Mouse (Mus musculus) right cerebral cortex, adult 18-20 months (tissue): ENCODE results near the gene Cdc73.
"Not testable (repeated sequence)": the region's sequence is repeated elsewhere in the genome, so short reads cannot be mapped to it uniquely, and the experiment has no call there.

Experiments used
- DNase-seq: peaks from one replicate; pipeline ENCODE4 v3.0.0; 2022; ENCODE audit warnings: mixed read lengths

The Cdc73 gene

DNA sequence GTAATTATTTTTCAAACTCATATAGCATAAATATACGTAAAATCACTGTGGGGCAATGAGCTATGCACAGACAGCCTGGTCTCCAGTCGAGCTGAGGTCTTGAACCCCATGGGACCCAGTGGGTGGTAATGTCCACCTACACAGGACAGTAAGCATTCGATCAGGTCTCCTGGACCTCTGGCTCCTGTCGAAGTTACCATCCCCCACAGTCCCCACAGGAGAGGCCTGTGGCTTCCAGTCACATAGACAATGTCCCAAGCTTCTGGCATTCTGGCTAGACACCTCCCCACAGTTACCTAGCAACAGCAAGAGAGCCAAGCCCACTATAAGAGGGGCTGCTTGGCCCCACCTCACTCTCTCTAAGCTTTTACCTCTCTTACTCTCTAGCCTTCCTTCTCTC, 37.9 kb downstream of the Cdc73 start:
- DNase-seq: not testable (repeated sequence)

- no peak for DNase-seq
These were observed 39.5 kb downstream of the Cdc73 start for GRCm38 (mm10) chr1:143663197-143663596.

DNA sequence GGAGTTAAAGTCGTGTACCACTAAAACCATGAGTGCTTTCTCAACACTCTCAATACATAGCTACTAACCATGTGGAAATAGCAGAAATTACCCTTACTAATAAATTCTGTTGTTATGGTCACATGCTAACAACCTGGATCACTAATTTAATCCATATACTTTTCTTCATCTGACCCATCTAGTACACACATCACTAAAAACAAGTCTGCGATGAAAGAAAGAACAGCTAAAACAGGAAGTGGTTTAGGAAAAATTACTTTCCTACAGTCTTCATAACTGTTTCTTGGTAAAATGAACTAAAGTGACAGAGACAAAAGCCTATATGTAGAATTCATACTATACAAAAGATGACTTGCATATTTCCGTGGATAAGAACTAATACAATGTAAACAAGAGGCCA, 49.0 kb downstream of the Cdc73 start:
- DNase-seq: no peak

DNA sequence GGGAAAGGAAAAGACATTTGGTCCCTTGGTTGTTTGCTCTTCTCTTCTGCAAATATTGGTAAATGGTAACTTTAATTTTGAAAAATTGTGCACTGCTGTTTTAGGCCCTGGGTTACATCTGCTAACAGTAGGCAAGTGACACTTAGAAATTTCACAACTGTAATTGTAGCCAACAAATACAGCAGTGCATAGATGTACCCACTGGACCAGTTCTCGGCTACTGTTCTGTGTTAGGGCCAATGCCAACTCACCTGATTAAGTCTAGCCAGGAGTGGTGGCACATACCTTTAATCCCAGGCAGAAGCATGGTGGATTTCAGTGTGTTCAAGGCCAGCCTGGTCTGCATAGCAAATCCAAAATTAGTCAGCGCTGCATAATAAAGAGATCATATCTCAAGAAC, 52.4 kb downstream of the Cdc73 start:
- DNase-seq: no peak

DNA sequence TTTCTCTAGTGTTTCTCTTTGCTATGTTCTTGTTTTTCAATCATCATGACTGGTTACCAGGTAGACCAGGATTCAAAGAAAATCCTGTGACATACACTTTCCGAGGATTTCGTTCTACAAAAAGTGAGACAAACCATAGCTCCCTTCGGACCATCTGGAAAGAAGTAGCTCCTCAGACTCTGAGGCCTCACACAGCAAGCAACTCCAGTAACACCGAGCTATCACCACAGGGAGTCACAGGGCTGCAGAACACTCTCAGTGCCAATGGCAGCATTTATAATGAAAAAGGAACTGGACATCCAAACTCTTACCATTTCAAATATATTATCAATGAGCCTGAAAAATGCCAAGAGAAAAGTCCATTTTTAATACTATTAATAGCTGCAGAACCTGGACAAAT, 56.5 kb downstream of the Cdc73 start:
- no peak for DNase-seq

DNA sequence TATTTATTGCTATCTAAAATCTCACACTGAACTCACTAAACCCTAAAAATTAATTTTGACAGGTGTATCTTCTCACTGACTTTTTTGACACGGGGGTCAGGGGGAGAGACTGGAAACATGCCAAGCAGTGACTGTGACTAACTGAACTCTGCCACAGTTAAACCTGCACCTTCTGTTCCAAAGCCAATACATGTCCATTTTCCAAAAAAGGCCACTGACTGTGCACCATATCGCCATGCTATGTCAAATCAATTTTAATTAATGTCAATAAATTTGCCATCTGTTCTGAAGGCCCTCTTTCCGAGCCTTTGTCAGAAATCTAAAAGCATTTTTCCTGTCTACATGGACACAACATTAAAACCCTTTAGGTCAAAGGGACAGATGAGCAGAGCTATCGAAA, 57.3 kb downstream of the Cdc73 start:
- DNase-seq: no peak

- peak; percentile 20 for DNase-seq
These were observed 58.5 kb downstream of the Cdc73 start for GRCm38 (mm10) chr1:143644221-143644620.

DNA sequence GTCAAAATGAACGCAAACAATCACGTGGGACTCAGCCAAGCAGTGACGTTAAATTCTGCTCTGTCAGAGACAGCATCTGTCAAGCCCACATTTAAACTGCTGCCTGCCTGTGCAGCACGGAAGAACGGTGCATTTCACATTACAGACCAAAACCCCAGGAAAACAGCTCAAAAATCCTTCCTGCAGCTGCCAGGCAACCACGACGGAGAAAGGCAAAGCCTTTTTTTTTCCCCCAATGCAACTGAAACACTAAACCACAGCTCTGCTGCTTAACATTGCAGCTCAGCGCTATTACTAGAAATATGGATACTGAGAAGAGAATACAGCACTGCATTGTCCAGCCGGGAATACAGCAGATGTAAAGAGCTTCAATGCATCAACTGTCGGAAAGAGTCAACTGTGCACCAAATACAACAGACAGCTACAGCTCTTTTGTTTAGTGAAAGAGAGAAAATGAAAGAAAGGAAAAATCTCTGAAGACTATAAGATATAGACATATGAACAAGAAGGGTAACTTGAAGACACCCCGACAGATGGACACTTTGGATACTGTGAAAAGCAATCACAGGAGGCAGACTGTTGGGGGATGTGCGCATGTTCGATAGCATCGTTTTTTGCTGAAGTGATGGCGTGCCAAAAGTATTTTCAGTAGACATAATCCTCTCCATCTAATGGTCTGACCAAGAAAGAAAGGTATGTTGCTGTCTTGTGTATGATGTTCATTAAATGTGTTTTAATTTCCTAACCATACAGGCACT, 61.9 kb downstream of the Cdc73 start, which contains the start of gene B3galt2:
Gene B3galt2, plus strand, starts transcription at position 15 of the 758 bp plus-strand sequence.
- DNase-seq: peak; percentile 75

DNA sequence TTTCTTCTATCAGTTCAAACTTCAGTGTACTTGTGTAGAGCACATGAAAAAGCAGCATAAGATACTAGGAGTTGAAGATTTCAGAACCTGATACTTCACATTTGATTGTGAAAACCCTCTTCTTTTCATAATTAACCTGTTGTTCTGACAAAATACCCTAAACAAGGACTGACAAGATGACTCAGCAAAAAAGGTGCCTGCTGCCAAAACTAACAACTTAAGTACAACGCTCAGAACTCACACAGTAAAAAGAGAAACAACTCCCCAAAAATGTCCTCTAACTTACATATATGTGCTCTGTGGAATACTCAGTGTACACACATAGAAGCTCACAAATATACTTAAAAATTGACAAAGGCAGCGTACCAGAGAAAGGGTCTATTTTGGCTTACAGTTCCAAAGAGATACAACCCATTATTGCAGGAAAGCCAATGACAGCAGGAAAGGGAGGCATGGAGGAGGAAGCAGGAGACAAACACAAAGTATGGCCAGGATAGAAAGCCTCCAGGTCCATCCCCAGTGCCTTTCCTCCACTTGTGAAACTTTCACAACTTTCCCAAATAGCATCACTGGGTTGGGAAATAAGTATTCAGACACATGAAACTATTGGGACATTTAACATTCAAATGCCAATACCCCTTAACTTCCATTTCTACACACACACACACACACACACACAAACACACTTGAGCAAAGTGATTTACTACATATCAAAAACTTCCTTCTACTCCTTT, 69.7 kb downstream of the Cdc73 start:
- DNase-seq: no peak

GRCm38 (mm10) chr1:143632361-143632760, 70.3 kb downstream of the Cdc73 start:
- DNase-seq: no peak

- DNase-seq: no peak
These were observed 71.4 kb downstream of the Cdc73 start for GRCm38 (mm10) chr1:143631337-143631736.

DNA sequence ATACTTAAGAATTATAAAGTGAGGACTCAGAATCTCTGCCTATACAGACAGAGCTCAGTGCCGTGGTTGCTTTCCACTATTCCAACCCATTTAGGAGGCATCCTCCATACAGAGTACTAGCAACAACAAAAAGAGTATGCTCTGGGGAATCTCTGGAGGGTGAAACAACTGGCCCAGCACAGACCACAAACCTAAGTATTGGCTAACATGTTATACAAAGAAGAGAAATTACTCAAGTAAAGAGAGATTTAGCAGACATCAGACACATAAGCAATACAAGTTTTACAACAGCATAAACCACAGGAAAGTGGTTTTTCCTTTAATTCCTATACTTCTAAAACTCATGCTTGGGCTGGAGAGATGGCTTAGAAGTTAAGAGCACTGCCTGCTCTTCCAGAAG, 80.1 kb downstream of the Cdc73 start:
- DNase-seq: no peak

GRCm38 (mm10) chr1:143621930-143622329, 80.8 kb downstream of the Cdc73 start:
- no peak for DNase-seq

GRCm38 (mm10) chr1:143619760-143620159, 82.9 kb downstream of the Cdc73 start:
- DNase-seq: no peak

DNA sequence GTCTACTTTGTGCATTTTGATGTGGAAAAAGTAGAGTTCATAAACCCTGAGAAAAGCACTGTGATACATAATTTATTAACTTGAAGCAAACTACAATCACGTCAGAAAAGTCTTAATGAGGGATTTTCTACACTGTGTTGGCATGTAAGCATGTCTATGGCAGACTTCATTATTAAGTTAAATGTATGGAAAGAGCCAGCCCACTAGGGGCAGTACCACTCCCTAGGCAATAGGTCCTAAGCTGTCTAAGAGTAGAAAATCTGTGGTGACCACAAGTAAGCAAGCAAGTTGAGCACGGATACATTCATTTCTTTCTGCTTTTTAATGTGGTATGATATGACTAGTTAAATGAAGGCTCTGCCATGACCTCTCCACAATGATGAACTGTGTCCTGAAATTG, 89.8 kb downstream of the Cdc73 start:
- no peak for DNase-seq

DNA sequence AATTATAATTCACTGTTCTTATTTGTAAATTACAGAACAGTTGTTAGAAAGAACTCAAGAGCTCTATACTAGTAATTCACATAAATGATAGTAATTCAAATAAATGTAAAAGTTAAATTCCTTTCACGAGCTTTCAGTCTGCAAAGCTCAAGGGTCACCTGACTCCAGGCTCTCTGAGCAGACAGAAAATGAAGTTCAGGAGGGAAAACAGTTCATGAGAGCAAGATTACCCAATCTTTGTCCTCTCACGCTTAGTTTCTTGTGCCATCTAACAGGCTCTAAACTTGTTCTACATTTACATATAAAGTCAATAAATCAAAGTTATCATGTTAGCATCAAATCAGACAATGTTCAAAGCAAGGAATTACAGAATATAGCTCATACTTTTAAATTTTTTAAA, 93.8 kb downstream of the Cdc73 start:
- no peak for DNase-seq

GRCm38 (mm10) chr1:143596864-143597263, 105.8 kb downstream of the Cdc73 start:
- no peak for DNase-seq

DNA sequence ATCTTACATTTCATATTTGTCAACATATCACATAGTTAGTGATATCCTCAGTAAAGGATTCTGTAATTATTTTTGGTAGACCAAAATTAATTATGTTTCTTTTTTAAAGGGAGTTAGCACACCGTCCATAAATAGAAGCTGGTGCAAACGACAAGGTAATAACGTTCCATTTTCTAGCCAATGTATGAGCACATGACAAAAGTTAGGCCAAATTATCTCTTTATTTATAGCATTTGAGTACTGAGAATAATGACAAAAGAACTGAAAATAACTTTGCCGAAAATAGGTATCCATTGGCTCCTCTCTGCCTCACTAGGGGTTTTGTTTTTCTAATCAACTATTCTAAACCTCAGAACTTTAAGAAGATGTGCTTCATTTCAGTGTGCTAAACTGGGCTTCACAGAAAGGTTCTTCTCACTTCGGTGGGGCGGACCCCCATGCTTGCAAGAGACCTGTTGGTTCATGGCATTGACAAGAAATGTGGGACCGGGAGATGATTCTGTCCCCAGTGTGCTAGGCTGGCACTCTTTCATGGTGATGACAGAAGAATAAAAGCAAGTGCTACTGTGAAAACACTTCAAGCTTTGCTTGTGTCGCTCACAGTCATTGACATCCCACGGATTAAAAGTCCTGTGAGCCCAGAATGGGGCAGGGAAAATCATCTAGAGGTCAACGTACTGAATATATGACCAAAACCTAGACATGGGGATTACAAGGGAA, 125.7 kb downstream of the Cdc73 start:
- DNase-seq: no peak

DNA sequence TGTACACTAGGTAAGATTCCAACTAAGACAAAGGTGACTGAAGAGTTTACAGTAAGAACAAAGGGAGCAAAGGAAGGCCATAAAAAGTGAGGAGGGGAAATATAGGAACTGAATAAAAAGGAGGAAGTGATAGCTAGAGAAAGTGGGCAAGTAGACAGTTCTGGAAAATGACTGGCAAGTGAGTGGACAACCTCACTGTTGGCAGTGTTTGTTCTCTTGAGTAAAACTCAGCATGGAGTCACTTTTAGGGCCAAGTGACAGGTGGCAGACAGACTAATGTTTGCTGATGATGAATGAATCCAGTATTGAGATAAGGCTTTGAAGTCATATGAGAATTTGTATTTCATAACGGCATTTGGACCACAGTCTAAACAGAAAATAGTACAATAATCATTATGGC, 144.5 kb downstream of the Cdc73 start:
- DNase-seq: no peak

GRCm38 (mm10) chr1:143555533-143555932, 147.2 kb downstream of the Cdc73 start:
- DNase-seq: no peak

GRCm38 (mm10) chr1:143554621-143555020, 148.1 kb downstream of the Cdc73 start:
- DNase-seq: no peak
